Mouse (Mus musculus) spleen, postnatal 4 days (tissue): ENCODE data around the gene Zcchc10.
A peak's percentile ranks its signal among the peaks of the same experiment; 100 is the strongest.
"Not testable (repeated sequence)": the region's sequence is repeated elsewhere in the genome, so short reads cannot be mapped to it uniquely, and the experiment has no call there.

Experiments
- DNase-seq, 2 experiments: peaks; one replicate each; pipeline ENCODE4 v3.0.0; 2022; ENCODE audit warnings: low spot score in 2 of 2

Gene Zcchc10

GRCm38 (mm10) chr11:53324512-53324968 is at the start of gene Zcchc10:
Gene Zcchc10, plus strand, starts transcription at chr11:53324679.
- DNase-seq, result peak; percentile 89 to 92

GRCm38 (mm10) chr11:53275358-53275757 is 49.1 kb upstream of the Zcchc10 start:
- no peak for DNase-seq

GRCm38 (mm10) chr11:53278411-53278810 is 46.1 kb upstream of the Zcchc10 start:
- no peak for DNase-seq

GRCm38 (mm10) chr11:53285885-53286284 is 38.6 kb upstream of the Zcchc10 start:
- no peak for DNase-seq

DNA sequence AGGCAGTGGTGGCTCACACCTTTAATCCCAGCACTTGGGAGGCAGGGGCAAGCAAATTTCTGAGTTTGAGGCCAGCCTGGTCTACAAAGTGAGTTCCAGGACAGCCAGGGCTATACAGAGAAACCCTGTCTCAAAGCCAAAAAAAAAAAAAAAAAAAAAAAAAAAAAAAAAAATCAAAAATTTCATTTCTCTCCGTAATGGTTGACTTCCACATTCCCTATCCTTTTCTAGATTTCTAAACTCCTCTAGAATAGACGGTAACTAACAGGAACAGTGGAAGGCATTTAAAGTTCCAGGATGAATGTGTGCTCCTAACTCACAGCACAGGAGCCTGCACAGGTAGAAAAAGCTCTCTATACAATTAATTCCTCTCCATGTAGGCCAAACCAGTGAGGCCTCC is 34.3 kb upstream of the Zcchc10 start:
- DNase-seq, result not testable (repeated sequence)

- no peak for DNase-seq
These were observed 33.6 kb upstream of the Zcchc10 start for GRCm38 (mm10) chr11:53290871-53291270.

DNA sequence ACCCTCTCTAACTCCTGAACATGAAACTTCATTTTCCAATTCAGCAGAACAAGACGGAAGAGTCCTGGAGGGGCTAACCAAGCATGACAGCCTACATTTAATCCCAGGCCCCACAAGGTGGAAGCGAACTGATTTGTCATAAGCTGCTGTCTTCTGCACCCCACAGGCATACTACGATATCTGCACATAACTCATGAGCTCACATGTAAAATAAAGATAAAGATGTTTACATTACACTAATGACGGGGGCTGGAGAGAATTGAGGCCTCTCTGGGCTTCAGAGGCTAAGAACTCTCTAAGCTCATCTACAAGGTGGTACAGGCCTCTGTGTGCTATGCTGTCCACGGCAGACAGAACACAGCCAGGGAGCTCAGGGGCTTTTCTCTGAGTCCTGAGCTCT is 30.0 kb upstream of the Zcchc10 start:
- DNase-seq, result no peak

GRCm38 (mm10) chr11:53296880-53297279 is 27.6 kb upstream of the Zcchc10 start:
- DNase-seq, result no peak

- no peak for DNase-seq
These were observed 26.3 kb upstream of the Zcchc10 start for GRCm38 (mm10) chr11:53297947-53298860.

DNA sequence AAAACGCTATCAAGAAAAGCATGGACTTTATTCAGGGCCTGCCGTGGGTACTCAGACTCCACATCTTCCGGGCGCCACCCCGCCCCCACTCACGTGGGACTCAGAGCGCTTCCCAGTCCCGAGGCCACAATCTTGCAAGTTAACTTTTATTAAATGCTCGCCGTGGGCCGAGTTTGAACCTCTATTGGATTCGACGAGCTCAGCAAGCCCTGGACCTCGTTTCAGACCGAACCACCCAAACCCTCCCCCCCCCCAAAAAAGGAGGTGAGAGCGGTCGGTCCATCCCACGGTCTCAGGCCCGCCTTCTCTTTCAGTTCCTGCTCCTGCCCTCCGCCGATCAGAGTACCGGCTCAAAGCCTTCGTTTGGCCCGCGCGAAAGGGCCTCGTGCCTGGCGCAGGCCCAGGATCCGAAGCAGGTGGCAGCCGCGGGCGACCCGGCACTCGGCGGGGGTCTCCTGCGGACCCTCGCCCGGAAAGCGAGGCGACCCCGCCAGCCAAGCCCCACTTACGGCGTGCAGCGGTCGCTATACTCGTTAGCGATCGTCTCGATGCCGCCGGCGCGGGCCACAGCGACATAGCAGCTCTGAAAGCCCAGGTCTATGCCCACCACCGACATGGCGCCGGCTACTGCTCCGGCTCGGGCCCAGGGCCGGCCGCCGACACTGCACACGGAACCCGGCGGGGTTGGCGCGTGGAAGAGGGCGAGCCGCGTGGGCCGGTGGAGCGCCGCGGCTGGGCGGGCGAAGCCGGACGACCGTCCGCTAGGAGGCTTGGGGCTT is 24.7 kb upstream of the Zcchc10 start:
- peak; percentile 62 to 81 for DNase-seq

DNA sequence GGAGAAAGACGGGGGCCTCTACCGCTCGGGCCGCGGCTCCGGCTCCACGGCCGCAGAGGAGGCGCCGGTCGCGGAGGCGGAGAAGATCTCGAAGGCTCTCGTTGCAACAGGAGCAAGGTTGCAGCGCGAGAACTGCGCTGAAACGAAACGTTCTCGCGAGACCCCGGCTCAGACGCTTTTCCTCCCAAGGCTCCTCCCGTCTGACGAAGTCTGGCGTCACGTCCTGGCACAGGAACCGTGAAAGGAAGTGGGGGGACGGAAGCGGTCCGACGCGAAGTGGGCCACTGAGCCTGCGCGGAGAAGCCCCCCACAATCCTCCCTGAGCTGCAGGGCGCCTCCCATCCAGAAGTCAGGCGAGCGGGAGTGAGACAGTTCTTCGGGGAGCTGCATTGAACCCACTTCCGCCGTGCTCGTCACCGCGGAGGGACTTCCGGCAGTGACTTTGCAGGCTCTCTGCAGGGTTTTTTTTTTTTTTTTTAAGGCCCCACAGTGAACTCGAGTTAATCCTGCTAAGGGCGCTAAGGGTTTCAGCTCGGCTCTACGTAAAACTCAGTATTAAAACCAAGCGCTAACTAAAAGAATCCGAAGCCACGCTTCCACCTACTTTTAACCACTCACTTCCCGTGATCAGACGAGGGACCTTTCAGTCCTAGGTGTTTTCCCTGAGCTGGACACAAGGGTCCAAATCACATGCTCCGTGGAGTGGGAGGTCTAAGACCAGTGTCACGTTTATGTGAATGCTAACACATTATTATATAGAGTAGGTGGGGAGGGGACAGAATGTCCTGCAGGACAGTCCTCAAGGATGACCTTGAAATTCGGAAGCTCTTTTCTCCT is 23.9 kb upstream of the Zcchc10 start, which contains the start of gene Hspa4:
TSS of gene Hspa4 (minus strand) at position 128 of the 837 bp plus-strand sequence.
- peak; percentile 95 to 97 for DNase-seq

GRCm38 (mm10) chr11:53301167-53301515 is 23.3 kb upstream of the Zcchc10 start:
- no peak for DNase-seq

GRCm38 (mm10) chr11:53304044-53304840 is 20.2 kb upstream of the Zcchc10 start:
- DNase-seq, result no peak

GRCm38 (mm10) chr11:53306965-53307364 is 17.5 kb upstream of the Zcchc10 start:
- DNase-seq, result no peak

DNA sequence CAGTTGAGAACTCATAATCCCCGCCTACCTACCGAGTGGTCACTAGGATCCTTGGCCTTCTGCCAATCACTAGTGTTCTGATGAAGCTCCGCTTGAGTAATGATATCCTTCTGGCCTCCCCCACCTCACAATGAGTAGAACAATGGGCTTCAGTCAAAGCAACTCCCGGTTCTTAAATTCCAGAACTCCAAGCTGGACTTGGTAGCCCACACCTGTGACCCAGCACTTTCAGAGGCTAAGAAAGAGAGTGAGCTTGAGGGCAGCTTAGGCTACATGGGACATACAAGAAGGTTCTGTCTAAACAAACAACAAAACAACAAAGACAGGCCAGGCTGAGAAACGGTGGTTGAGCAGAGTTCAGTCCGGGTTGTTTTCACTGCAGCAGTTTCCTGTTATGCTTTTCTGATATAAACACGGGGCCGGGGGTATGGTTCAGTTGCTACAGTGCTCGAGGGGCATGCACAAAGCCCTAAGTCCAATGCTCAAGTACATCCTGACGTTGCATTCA is 16.9 kb upstream of the Zcchc10 start:
- DNase-seq, result no peak

GRCm38 (mm10) chr11:53308251-53308864 is 16.1 kb upstream of the Zcchc10 start:
- no peak for DNase-seq

GRCm38 (mm10) chr11:53308884-53309310 is 15.6 kb upstream of the Zcchc10 start:
- DNase-seq, result no peak

- DNase-seq, result no peak
These were observed 13.1 kb upstream of the Zcchc10 start for GRCm38 (mm10) chr11:53311385-53311784.

GRCm38 (mm10) chr11:53312823-53313222 is 11.7 kb upstream of the Zcchc10 start:
- not testable (repeated sequence) for DNase-seq

DNA sequence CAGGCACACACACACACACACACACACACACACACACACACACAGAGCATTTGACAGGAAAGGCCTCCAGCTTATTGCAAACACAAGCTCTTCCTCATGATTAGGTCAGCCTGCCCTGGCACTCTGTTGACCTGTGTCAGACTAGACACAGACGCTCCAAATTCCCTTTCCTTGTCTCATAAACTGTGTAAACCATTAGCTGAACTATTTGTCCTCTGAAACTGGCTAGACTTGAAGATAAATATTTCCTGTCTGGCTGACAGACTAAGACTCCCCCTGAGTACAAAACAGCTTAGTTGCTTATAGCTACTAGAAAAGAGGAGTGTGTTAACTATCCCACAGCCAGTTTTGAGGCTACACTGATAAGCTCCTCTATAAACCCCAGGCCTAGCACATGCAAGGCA is 9.7 kb upstream of the Zcchc10 start:
- no peak for DNase-seq
